Mouse (Mus musculus) megakaryocyte-erythroid progenitor cell, adult 5-6 weeks (primary cell): ENCODE data around the gene Mon2. TPM values are rescaled to one million over a fixed set of nuclear protein-coding genes. Genes with fewer than 3 reads are reported as not detected.
A peak's percentile ranks its signal among the peaks of the same experiment; 100 is the strongest.
"Not testable (repeated sequence)": the region's sequence is repeated elsewhere in the genome, so short reads cannot be mapped to it uniquely, and the experiment has no call there.

Experiments used
- ATAC-seq: replicated peaks from 2 replicates; pipeline ENCODE4 v1.8.0; 2016; ENCODE audit warnings: mild to moderate bottlenecking, inconsistent platforms; ENCODE audit not compliant: severe bottlenecking, poor library complexity, low FRiP score, low TSS enrichment
- total RNA-seq, 2 experiments: library from RNA; stranded (forward) in 1 of 2; stranded (reverse) in 1 of 2; fragments of 200-1000, 215-1000 nt in 1 of 2; fragments of >200 nt in 1 of 2; fragmentation: Nextera tagmentation in 1 of 2; gene quantifications; 2 replicates each; pipeline ENCODE4 v1.2.3; 2014 to 2017

The Mon2 gene
- total RNA-seq, 2 experiments from 2014 or later, result 48.0 to 52.1 TPM

DNA sequence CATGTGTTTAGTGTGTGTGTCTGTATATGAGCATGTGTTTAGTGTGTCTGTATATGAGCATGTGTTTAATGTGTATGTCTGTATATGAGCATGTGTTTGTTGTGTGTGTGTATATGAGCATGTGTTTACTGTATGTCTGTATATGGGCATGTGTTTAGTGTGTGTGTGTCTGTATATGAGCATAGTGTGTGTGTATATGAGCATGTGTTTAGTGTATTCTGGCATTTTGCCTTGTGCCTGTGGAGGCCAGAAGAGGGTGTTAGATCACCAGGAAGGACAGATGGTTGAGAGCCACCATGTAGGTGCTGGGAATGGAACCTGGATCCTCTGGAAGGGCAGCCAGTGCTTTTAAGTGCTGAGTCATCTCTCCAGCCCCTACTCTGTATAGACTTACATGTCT is 96.9 kb downstream of the Mon2 start:
- ATAC-seq, result no peak

DNA sequence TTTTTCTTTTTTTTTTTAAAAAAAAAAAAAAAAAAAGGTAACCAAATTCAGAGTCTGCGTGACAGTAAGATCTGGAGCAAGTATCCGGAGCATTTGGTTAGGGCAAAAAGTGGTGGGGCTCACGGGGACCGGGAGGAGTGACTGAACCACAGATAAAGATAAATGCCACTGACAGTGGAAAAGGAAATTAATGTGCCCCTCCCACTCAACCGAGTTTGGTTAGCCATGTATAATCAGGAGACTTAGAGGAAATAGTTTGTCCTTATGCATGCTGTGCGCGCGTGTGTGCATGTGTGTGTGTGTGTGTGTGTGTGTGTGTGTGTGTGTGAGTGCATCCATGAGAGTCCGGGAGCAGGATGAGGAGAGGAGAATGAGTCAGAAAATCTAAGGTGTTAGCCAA is 100.3 kb downstream of the Mon2 start:
- ATAC-seq, result peak; percentile 73

GRCm38 (mm10) chr10:122973241-122973640 is 103.1 kb downstream of the Mon2 start:
- no peak for ATAC-seq

GRCm38 (mm10) chr10:122970188-122970587 is 106.1 kb downstream of the Mon2 start:
- no peak for ATAC-seq

GRCm38 (mm10) chr10:122966421-122966820 is 109.9 kb downstream of the Mon2 start:
- ATAC-seq, result no peak

DNA sequence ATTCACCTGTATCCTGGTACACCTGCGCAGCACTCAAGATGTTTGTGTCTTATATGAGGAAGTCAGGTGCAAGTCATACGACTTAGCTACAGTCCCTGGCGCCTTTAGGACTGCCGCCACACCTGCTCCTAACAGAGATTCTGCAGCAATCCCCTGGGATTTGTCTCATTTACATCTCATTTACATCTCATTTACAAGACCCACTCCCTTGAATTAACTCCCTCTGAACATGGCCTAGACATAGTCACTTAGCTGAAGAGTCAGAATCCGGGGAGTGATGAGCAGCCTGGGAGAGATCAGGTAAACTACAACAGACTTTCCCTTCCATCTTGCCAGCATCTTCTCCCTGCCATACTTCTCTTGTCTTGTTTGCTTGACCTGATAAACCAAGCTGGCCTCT is 110.7 kb downstream of the Mon2 start:
- not testable (repeated sequence) for ATAC-seq

DNA sequence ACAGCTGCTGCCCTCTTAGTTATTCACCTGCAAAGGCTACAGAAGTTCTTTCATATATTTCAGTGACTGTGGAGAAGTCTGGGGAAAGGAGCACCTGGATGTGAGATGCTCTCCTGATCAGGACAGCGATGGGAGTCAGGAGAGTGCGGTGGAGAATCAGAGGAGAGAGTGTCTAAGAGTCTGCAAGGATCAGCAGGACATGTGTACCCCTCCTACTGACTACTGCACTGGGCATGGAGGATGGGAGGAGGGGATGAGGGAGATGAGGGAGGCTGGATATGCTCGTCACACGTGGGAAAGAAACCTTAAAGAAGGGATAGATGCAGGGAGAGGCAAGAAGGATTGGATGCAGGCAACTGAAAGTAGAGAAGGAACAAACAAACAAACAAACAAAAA is 112.1 kb downstream of the Mon2 start:
- ATAC-seq, result no peak

- ATAC-seq, result peak; percentile 22; the same call in 1 of the 2 replicates
These were observed 112.7 kb downstream of the Mon2 start for GRCm38 (mm10) chr10:122963463-122964240.

GRCm38 (mm10) chr10:122962651-122963050 is 113.7 kb downstream of the Mon2 start:
- no peak for ATAC-seq

GRCm38 (mm10) chr10:122961494-122961893 is 114.8 kb downstream of the Mon2 start:
- no peak for ATAC-seq

- ATAC-seq, result no peak
These were observed 115.6 kb downstream of the Mon2 start for GRCm38 (mm10) chr10:122960738-122961137.

DNA sequence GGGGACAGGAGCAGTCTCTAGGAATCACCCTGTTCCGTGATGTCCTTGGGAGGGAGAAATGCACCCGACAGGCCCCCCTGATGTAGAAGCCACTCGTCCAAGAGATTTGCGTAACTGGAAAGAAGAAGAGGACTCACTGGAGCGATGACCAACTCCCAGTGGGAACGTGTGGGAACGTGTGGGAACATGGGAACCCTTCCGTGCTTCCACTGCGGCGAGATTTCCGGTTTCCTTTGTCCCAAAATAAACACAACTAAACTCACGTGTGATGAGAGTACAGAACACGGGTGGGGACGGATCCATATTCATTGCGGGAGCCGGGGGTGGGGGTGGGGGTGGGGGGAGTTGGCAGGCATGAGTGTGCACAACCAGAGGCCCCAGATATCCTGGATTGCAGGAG is 116.1 kb downstream of the Mon2 start:
- no peak for ATAC-seq

- no peak for ATAC-seq
These were observed 117.6 kb downstream of the Mon2 start for GRCm38 (mm10) chr10:122958699-122959098.

DNA sequence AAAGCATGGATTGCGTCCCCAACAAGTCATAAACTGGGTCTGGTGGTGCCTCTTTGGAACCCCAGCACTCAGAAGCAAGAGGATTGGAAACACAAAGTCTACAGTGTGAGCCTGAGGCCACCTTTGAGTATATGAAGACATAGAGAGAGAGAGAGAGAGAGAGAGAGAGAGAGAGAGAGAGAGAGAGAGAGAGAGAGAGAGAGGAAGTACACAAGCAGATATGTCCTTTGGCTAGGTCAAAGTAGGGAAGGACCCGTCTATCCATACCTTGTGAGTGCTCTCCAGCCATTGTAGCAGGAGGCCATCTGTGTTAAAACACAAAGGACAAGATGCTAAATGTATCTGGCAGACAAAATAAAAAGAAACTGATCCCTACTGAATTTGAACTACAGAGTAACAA is 118.4 kb downstream of the Mon2 start:
- no peak for ATAC-seq

- no peak for ATAC-seq
These were observed 122.7 kb downstream of the Mon2 start for GRCm38 (mm10) chr10:122953576-122953975.

DNA sequence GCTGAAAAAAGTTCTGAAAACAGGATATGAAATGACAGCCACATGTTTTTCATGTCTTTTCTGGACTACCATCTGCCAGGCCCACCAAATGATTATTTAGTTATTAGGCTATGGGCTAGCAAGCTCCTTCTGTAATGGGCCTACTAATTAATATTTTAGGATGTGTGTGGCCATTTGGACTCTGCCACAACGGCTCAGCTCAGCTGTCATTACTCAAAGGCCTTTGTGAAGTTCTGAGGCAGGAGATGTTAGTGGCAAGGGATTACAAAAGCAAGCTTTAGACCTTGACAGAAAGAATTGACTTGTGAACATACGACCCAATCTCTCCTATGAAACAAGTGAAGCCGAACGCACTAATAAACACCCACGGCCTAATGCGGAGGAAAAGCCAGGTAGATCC is 125.3 kb downstream of the Mon2 start:
- no peak for ATAC-seq

DNA sequence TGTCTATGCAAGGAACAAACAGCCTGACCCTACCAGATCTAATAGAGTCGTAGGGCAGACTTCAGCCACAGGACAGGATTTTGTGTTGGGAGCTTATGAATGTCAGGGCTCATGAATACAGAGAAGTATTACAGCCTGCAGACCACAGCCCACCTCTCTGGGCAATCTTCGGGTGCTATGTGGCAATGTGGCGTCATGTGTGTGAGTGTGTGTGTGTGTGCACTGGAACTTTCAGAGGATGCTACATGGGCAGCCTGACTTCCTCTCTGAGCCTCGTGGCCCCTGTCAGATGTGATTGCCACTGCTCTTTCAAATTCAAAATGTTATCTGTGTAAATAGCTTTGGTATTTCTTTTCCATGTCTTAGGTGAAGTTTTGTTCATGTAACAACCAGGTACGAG is 131.4 kb downstream of the Mon2 start:
- no peak for ATAC-seq

GRCm38 (mm10) chr10:122943824-122944223 is 132.5 kb downstream of the Mon2 start:
- ATAC-seq, result no peak

DNA sequence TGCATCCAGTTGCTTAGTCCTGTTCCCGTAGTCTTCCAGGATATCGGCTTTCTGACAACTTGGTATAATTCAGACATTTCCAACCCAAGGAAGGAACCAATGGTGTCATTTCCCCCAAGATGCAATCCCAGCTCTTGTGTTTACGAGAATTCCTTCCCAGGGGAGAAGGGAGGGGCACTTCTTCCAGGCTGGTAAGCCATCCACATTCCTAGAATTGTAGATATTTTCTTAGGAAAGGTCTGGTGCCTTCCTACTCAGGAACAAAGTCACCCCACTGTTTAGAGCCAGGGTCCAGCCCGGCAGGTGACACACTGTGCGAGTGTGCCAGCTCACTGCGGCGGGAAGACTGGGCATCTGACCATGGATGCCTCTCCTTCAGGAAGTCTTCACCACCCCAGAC is 133.5 kb downstream of the Mon2 start:
- no peak for ATAC-seq
